ENCODE assay signal across 30 mouse cellular contexts in the genomic region with DNA sequence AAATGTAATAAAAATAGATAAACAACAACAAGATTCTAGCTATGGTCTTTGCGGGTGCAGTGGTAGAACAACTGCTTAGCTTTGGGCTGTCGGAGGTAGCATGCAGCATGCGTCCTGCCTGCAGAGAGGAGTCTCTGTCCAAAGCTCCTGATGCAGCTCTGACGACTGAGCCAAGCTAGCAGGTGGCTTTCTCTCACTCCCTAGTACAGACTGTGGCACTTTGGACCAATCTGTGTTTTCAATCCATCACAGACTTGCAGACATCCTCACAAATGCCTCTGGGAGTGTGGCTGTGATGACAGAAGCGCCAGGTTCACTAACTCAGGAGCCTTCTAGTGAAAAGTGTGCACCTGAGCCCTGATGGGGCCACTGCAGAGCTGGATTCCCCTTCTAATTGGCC. TPM values are rescaled to one million over a fixed set of nuclear protein-coding genes. Genes with fewer than 3 reads are reported as not detected.
DNase-seq lines count a peak whose midpoint lies in the region; ATAC-seq and TF ChIP-seq lines count a peak whose summit lies in the region.
"Had no signal": no experiment of that assay in that cellular context is flagged by ENCODE, and none has a peak within 500 bp of the region (broad histone marks: within the 10 kb centered on the region; RNA-seq: fewer than 3 reads in every experiment).

No protein-coding gene starts in this region.

- TF ChIP-seq CTCF in cerebellum, adult 2 months (IDR thresholded peaks at IDR 0.05; ENCODE audit: borderline replicate concordance, insufficient read depth, low read depth, low read length), result no peak

- H3K36me3 ChIP-seq in forebrain, embryonic 16.5 days (ENCODE audit: control insufficient read depth, insufficient read depth), result peaks cover 7% of the 10 kb centered on the region
- peaks cover 55% of the 10 kb centered on the region for H3K36me3 ChIP-seq in forebrain, embryonic 13.5 days (ENCODE audit: poor library complexity, severe bottlenecking)
- H3K36me3 ChIP-seq in hindbrain, embryonic 16.5 days (ENCODE audit: control insufficient read depth, insufficient read depth, low read length), result peaks cover under 1% of the 10 kb centered on the region; the same call in 1 of the 2 replicates
- H3K36me3 ChIP-seq in hindbrain, embryonic 11.5 days (ENCODE audit: control insufficient read depth, insufficient read depth, low read length), result 0 out of 2 replicates have a peak, but pooled peaks cover 2% of the 10 kb centered on the region
- H3K36me3 ChIP-seq in myocyte (ENCODE audit: control insufficient read depth, insufficient read depth), result peaks cover 3% of the 10 kb centered on the region
- H3K36me3 ChIP-seq: midbrain, embryonic 15.5 days had no signal

- H3K9ac ChIP-seq in forebrain, embryonic 16.5 days (replicated peaks; ENCODE audit: low read depth, low read length), result no peak overlapping the region
- no peak overlapping the region for H3K9ac ChIP-seq in forebrain, embryonic 13.5 days
- H3K9ac ChIP-seq in hindbrain, embryonic 16.5 days (ENCODE audit: low read depth, low read length), result no peak overlapping the region
- H3K9ac ChIP-seq in hindbrain, embryonic 11.5 days (ENCODE audit: low read depth, low read length), result no peak overlapping the region
- H3K9ac ChIP-seq: embryonic facial prominence, embryonic 12.5 days; liver, postnatal 0 days; midbrain, embryonic 15.5 days; neural tube, embryonic 15.5 days had no signal

- no peak overlapping the region for H3K27ac ChIP-seq in forebrain, embryonic 16.5 days (ENCODE audit: low read length)
- no peak overlapping the region for H3K27ac ChIP-seq in forebrain, embryonic 13.5 days
- no peak overlapping the region for H3K27ac ChIP-seq in hindbrain, embryonic 16.5 days (ENCODE audit: low read depth, low read length)
- H3K27ac ChIP-seq in hindbrain, embryonic 11.5 days (ENCODE audit: low read depth, low read length), result no peak overlapping the region
- H3K27ac ChIP-seq in cerebellum, adult 2 months (ENCODE audit: insufficient read depth, low read length), result no peak overlapping the region
- H3K27ac ChIP-seq: embryonic facial prominence, embryonic 12.5 days; hindbrain, postnatal 0 days; limb, embryonic 10.5 days; midbrain, embryonic 15.5 days; neural tube, embryonic 15.5 days had no signal

- no peaks in the 10 kb centered on the region for H3K9me3 ChIP-seq in forebrain, embryonic 16.5 days (ENCODE audit: control insufficient read depth, low read length)
- H3K9me3 ChIP-seq in forebrain, embryonic 13.5 days (replicated peaks), result no peaks in the 10 kb centered on the region
- no peaks in the 10 kb centered on the region for H3K9me3 ChIP-seq in hindbrain, embryonic 16.5 days (ENCODE audit: control insufficient read depth, low read length)
- H3K9me3 ChIP-seq in hindbrain, embryonic 11.5 days (ENCODE audit: control insufficient read depth, low read length), result no peaks in the 10 kb centered on the region
- H3K9me3 ChIP-seq: embryonic facial prominence, embryonic 12.5 days; limb, embryonic 10.5 days; midbrain, embryonic 15.5 days; neural tube, embryonic 15.5 days had no signal

- peaks cover 19% of the 10 kb centered on the region for H3K4me1 ChIP-seq in forebrain, embryonic 16.5 days (replicated peaks; ENCODE audit: control insufficient read depth, insufficient read depth, low read length)
- H3K4me1 ChIP-seq in forebrain, embryonic 13.5 days, result peaks cover 15% of the 10 kb centered on the region
- H3K4me1 ChIP-seq in hindbrain, embryonic 16.5 days (ENCODE audit: control insufficient read depth, insufficient read depth, low read depth, low read length), result no peaks in the 10 kb centered on the region
- H3K4me1 ChIP-seq in hindbrain, embryonic 11.5 days (replicated peaks; ENCODE audit: control insufficient read depth, insufficient read depth, low read length), result no peaks in the 10 kb centered on the region
- peaks cover 38% of the 10 kb centered on the region for H3K4me1 ChIP-seq in cerebellum, adult 2 months (ENCODE audit: control insufficient read depth, insufficient read depth, low read length)
- H3K4me1 ChIP-seq: embryonic facial prominence, embryonic 12.5 days; limb, embryonic 10.5 days; midbrain, embryonic 15.5 days; neural tube, embryonic 15.5 days had no signal

- WGBS in forebrain, embryonic 16.5 days, result 77% methylated on average over 5 of the region's 5 CpGs
- 82% methylated on average over 5 of the region's 5 CpGs for WGBS in forebrain, embryonic 13.5 days
- 73% methylated on average over 5 of the region's 5 CpGs for WGBS in hindbrain, embryonic 16.5 days
- WGBS in hindbrain, embryonic 11.5 days, result 78% methylated on average over 5 of the region's 5 CpGs
- WGBS in cerebellum, adult 2 months, result 21% methylated on average over 5 of the region's 5 CpGs

- TF ChIP-seq POLR2A in cerebellum, adult 2 months (IDR thresholded peaks at IDR 0.05; ENCODE audit: borderline replicate concordance, insufficient read depth, low read length), result no peak
- no peak for TF ChIP-seq POLR2A in myocyte (IDR thresholded peaks at IDR 0.05; ENCODE audit: insufficient read length, low read depth)

- no peak overlapping the region for H3K4me3 ChIP-seq in forebrain, embryonic 16.5 days (replicated peaks; ENCODE audit: low read length)
- H3K4me3 ChIP-seq in forebrain, embryonic 13.5 days, result no peak overlapping the region
- H3K4me3 ChIP-seq in hindbrain, embryonic 16.5 days (ENCODE audit: low read length), result no peak overlapping the region
- H3K4me3 ChIP-seq in hindbrain, embryonic 11.5 days (ENCODE audit: low read depth, low read length), result no peak overlapping the region
- H3K4me3 ChIP-seq in cerebellum, adult 2 months (replicated peaks; ENCODE audit: insufficient read depth, low read depth, low read length), result no peak overlapping the region
- no peak overlapping the region for H3K4me3 ChIP-seq in myocyte
- H3K4me3 ChIP-seq: embryonic facial prominence, embryonic 12.5 days; erythroblast, embryonic 14.5 days; limb, embryonic 10.5 days; midbrain, embryonic 15.5 days; neural tube, embryonic 15.5 days had no signal

- no peak overlapping the region for H3ac ChIP-seq in myocyte (ENCODE audit: control insufficient read depth, insufficient read length)

- no peaks in the 10 kb centered on the region for H3K79me2 ChIP-seq in myocyte (ENCODE audit: control insufficient read depth, insufficient read depth)

- H3K4me2 ChIP-seq in forebrain, embryonic 16.5 days (ENCODE audit: low read length), result no peak overlapping the region
- no peak overlapping the region for H3K4me2 ChIP-seq in forebrain, embryonic 13.5 days
- H3K4me2 ChIP-seq in hindbrain, embryonic 16.5 days (ENCODE audit: low read length), result no peak overlapping the region
- no peak overlapping the region for H3K4me2 ChIP-seq in hindbrain, embryonic 11.5 days (replicated peaks; ENCODE audit: low read depth, low read length)
- peak overlapping the region; percentile 61 for H3K4me2 ChIP-seq in myocyte (ENCODE audit: low read depth)
- H3K4me2 ChIP-seq: embryonic facial prominence, embryonic 12.5 days; midbrain, embryonic 15.5 days; neural tube, embryonic 15.5 days had no signal

- peak; percentile 54; the same call in 1 of the 2 replicates for ATAC-seq in forebrain, embryonic 16.5 days
- ATAC-seq in forebrain, embryonic 13.5 days, result no peak
- 0 out of 2 replicates have a peak, but pooled peaks have one; percentile 9 for ATAC-seq in hindbrain, embryonic 16.5 days
- no peak for ATAC-seq in hindbrain, embryonic 11.5 days (ENCODE audit: low FRiP score)
- ATAC-seq: hindbrain, postnatal 0 days; intestine, postnatal 0 days; liver, postnatal 0 days; midbrain, embryonic 15.5 days had no signal

- no peaks in the 10 kb centered on the region for H3K27me3 ChIP-seq in forebrain, embryonic 16.5 days (replicated peaks; ENCODE audit: control insufficient read depth, insufficient read depth, low read length)
- H3K27me3 ChIP-seq in forebrain, embryonic 13.5 days, result no peaks in the 10 kb centered on the region
- H3K27me3 ChIP-seq in hindbrain, embryonic 16.5 days (replicated peaks; ENCODE audit: control insufficient read depth, insufficient read depth, low read length), result no peaks in the 10 kb centered on the region
- no peaks in the 10 kb centered on the region for H3K27me3 ChIP-seq in hindbrain, embryonic 11.5 days (ENCODE audit: control insufficient read depth, insufficient read depth, low read length)
- no peaks in the 10 kb centered on the region for H3K27me3 ChIP-seq in cerebellum, adult 2 months (ENCODE audit: control insufficient read depth, insufficient read depth, low read length)
- H3K27me3 ChIP-seq in myocyte (ENCODE audit: control insufficient read depth, insufficient read depth, insufficient read length), result no peaks in the 10 kb centered on the region
- H3K27me3 ChIP-seq: CH12.LX; embryonic facial prominence, embryonic 12.5 days; midbrain, embryonic 15.5 days; neural tube, embryonic 15.5 days had no signal

- no peak for DNase-seq in hindbrain, embryonic 11.5 days (ENCODE audit: low spot score)
- DNase-seq in cerebellum, adult 2 months, result peak; percentile 47 to 65
- no peak for DNase-seq in adrenal gland, postnatal 36 days
- DNase-seq: adrenal gland, postnatal 14 days; heart, adult 18-20 months; heart, postnatal 4 days; liver, postnatal 0 days; lung, postnatal 14 days; right cerebral cortex, postnatal 14 days; spleen, adult 18-20 months; thymus, postnatal 36 days had no signal

RNA-seq across cellular contexts. Expression of a gene that starts 19.5 kb away (rescaled TPM):
- 51.5 and 57.6 TPM in 2 replicates for polyA plus RNA-seq in forebrain, embryonic 16.5 days (2015; fragmentation: Nextera tagmentation; extraction: Ambion mirVana)
- 46.2 and 48.7 TPM in 2 replicates for polyA plus RNA-seq in forebrain, embryonic 13.5 days (2015; fragmentation: Nextera tagmentation; extraction: Ambion mirVana)
- 51.9 and 52.0 TPM in 2 replicates for polyA plus RNA-seq in hindbrain, embryonic 16.5 days (2015; fragmentation: Nextera tagmentation; extraction: Ambion mirVana)
- polyA plus RNA-seq in hindbrain, embryonic 11.5 days (2014; fragmentation: Nextera tagmentation; extraction: Ambion mirVana), result 39.5 and 42.8 TPM in 2 replicates
- 34.7 and 35.1 TPM in 2 replicates for polyA plus RNA-seq in cerebellum, adult 2 months (2012; rRNA removed)
- polyA plus RNA-seq in myocyte (2012; fragmentation: generic; extraction: Trizol), result 22.3 TPM
- 10 to 100 TPM; 13.3 to 16.1 TPM for total RNA-seq in adrenal gland, postnatal 36 days (2021)

RNA-seq across cellular contexts. Expression of a gene that starts 20.2 kb away (rescaled TPM):
- polyA plus RNA-seq in forebrain, embryonic 16.5 days (2015; fragmentation: Nextera tagmentation; extraction: Ambion mirVana), result 110 and 115 TPM in 2 replicates
- 139 and 149 TPM in 2 replicates for polyA plus RNA-seq in forebrain, embryonic 13.5 days (2015; fragmentation: Nextera tagmentation; extraction: Ambion mirVana)
- polyA plus RNA-seq in hindbrain, embryonic 16.5 days (2015; fragmentation: Nextera tagmentation; extraction: Ambion mirVana), result 93.2 and 99.4 TPM in 2 replicates
- polyA plus RNA-seq in hindbrain, embryonic 11.5 days (2014; fragmentation: Nextera tagmentation; extraction: Ambion mirVana), result 160 TPM in 2 replicates
- 104 and 111 TPM in 2 replicates for polyA plus RNA-seq in cerebellum, adult 2 months (2012; rRNA removed)
- polyA plus RNA-seq in myocyte (2012; fragmentation: generic; extraction: Trizol), result 58.2 TPM
- 10 to 100 TPM; 61.7 to 64.2 TPM for total RNA-seq in adrenal gland, postnatal 36 days (2021)

RNA-seq across cellular contexts. Expression of a gene that starts 47.3 kb away (rescaled TPM):
- 3.0 and 3.3 TPM in 2 replicates for polyA plus RNA-seq in forebrain, embryonic 16.5 days (2015; fragmentation: Nextera tagmentation; extraction: Ambion mirVana)
- polyA plus RNA-seq in forebrain, embryonic 13.5 days (2015; fragmentation: Nextera tagmentation; extraction: Ambion mirVana), result 1.8 and 2.9 TPM in 2 replicates
- polyA plus RNA-seq in hindbrain, embryonic 16.5 days (2015; fragmentation: Nextera tagmentation; extraction: Ambion mirVana), result 4.6 and 5.5 TPM in 2 replicates
- polyA plus RNA-seq in hindbrain, embryonic 11.5 days (2014; fragmentation: Nextera tagmentation; extraction: Ambion mirVana), result 2.2 and 2.9 TPM in 2 replicates
- 1.5 and 1.6 TPM in 2 replicates for polyA plus RNA-seq in cerebellum, adult 2 months (2012; rRNA removed)
- 0.14 TPM for polyA plus RNA-seq in myocyte (2012; fragmentation: generic; extraction: Trizol)
- total RNA-seq in adrenal gland, postnatal 36 days (2021), result under 1 TPM in 1 of 2 experiments, not detected in 1; 0.50 TPM
- total RNA-seq: gastrocnemius, adult 8-10 months; heart, adult 18-20 months; heart, postnatal 4 days; liver, adult 2 months; megakaryocyte-erythroid progenitor cell, adult 5-6 weeks had no signal
- polyA plus RNA-seq: erythroblast, embryonic 14.5 days; liver, adult 2 months; liver, postnatal 0 days had no signal

RNA-seq across cellular contexts. Expression of a gene that starts 49.5 kb away (rescaled TPM):
- polyA plus RNA-seq in forebrain, embryonic 16.5 days (2015; fragmentation: Nextera tagmentation; extraction: Ambion mirVana), result 0.16 TPM in 1 of 2 replicates, not detected in the other
- polyA plus RNA-seq in forebrain, embryonic 13.5 days (2015; fragmentation: Nextera tagmentation; extraction: Ambion mirVana), result 0.23 TPM in 1 of 2 replicates, not detected in the other
- polyA plus RNA-seq in hindbrain, embryonic 16.5 days (2015; fragmentation: Nextera tagmentation; extraction: Ambion mirVana), result 0.10 and 0.16 TPM in 2 replicates
- polyA plus RNA-seq in hindbrain, embryonic 11.5 days (2014; fragmentation: Nextera tagmentation; extraction: Ambion mirVana), result not detected in 2 replicates
- 0.05 TPM in 1 of 2 replicates, not detected in the other for polyA plus RNA-seq in cerebellum, adult 2 months (2012; rRNA removed)
- polyA plus RNA-seq in myocyte (2012; fragmentation: generic; extraction: Trizol), result not detected
- total RNA-seq in adrenal gland, postnatal 36 days (2021), result not detected
- total RNA-seq: adrenal gland, postnatal 14 days; CH12.LX; gastrocnemius, adult 8-10 months; heart, adult 18-20 months; heart, postnatal 4 days; hindbrain, postnatal 0 days; left cerebral cortex, adult 18-20 months; liver, adult 2 months; megakaryocyte-erythroid progenitor cell, adult 5-6 weeks; MEL had no signal
- polyA plus RNA-seq: intestine, postnatal 0 days; kidney, embryonic 16.5 days; liver, adult 2 months; neural tube, embryonic 15.5 days; stomach, embryonic 14.5 days had no signal

RNA-seq across cellular contexts. Expression of a gene that starts 53.2 kb away (rescaled TPM):
- polyA plus RNA-seq in forebrain, embryonic 16.5 days (2015; fragmentation: Nextera tagmentation; extraction: Ambion mirVana), result 50.8 and 51.0 TPM in 2 replicates
- 45.7 and 52.3 TPM in 2 replicates for polyA plus RNA-seq in forebrain, embryonic 13.5 days (2015; fragmentation: Nextera tagmentation; extraction: Ambion mirVana)
- polyA plus RNA-seq in hindbrain, embryonic 16.5 days (2015; fragmentation: Nextera tagmentation; extraction: Ambion mirVana), result 43.8 and 44.4 TPM in 2 replicates
- polyA plus RNA-seq in hindbrain, embryonic 11.5 days (2014; fragmentation: Nextera tagmentation; extraction: Ambion mirVana), result 43.7 and 48.8 TPM in 2 replicates
- 25.3 and 29.6 TPM in 2 replicates for polyA plus RNA-seq in cerebellum, adult 2 months (2012; rRNA removed)
- polyA plus RNA-seq in myocyte (2012; fragmentation: generic; extraction: Trizol), result 31.9 TPM
- total RNA-seq in adrenal gland, postnatal 36 days (2021), result 10 to 100 TPM; 57.7 to 62.5 TPM

Comparison
In these comparisons a context has a peak if more than half of its experiments do, and no peak if none do; other contexts are left out.
1. ATAC-seq: peak in forebrain, embryonic 16.5 days (single experiment) and hindbrain, embryonic 16.5 days (single experiment); none in forebrain, embryonic 13.5 days (single experiment) and hindbrain, embryonic 11.5 days (single experiment).
2. DNase-seq: peak in cerebellum, adult 2 months (2 of 2); none in hindbrain, embryonic 11.5 days (single experiment) and adrenal gland, postnatal 36 days (0 of 2).